Mouse (Mus musculus): ENCODE measurements at regions not wholly inside any gene's neighbourhood (a gene's known extent, or its start where the extent isn't known, plus 50 kb on each side); places are given as distances from the start of the nearest gene placed in this dataset.

- no peak for TF ChIP-seq CTCF (IDR thresholded peaks at IDR 0.05; ENCODE audit: low read depth, low read length)
- TF ChIP-seq POLR2AphosphoS5 (IDR thresholded peaks at IDR 0.05; ENCODE audit: insufficient replicate concordance, low read depth, low read length) = no peak
Observed at GRCm38 (mm10) chr12:26939831-26940230, 402.5 kb downstream of the Sox11 start.
